Mouse (Mus musculus) frontal cortex, postnatal 25 days (tissue): ENCODE data around the gene Plk2.

Experiments used
- DNase-seq, 2 experiments: peaks; one replicate each; pipeline ENCODE4 v3.0.0; 2022; ENCODE audit warnings: low spot score in 2 of 2

Gene Plk2

DNA sequence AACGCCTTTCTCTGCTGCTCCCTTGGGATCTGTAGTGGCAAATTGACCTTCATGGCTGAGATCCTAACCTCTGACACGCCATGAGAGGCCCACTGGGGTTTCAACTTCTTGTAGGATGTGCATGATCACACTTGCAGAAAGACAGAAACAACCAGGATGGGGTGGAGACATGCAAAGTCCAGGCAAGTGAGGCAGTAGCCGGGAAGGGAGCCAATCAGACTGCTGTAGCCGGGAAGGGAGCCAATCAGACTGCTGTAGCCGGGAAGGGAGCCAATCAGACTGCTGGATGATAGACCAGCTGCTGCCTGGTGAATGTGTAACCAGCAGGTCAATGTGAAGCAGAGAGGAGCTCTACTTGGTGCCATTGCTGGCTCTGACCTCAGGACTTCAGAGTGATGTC, 11.3 kb downstream of the Plk2 start:
- no peak for DNase-seq

DNA sequence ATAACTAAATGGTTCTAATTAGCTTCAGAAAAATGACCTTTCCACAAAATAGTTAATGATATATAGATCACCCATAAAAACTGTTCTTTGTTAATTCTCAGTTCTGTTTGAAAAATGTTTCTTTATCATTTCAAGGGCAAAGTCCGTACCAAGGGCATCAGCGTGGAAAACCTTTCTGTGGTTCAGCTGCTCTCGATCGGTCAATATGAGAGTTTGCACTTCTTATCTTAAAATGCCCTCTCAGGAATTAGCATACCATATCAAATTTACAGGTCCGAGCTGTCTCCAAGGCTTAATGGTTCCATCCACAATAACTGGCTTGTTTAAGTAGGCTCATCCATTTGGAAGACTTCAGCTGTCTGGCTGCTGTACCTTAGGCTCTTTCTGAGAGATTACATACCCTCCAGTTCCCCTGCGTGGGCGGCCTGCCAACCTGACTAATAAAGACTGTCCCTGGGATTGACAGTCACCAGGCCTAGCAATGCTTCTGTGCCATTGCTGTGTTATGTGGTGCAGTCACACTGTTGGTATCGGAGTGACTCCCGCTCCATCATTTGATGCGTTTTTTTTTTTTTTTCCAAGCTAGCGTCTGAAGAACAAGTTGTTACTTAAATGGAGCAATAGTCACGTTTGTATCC, 17.8 kb downstream of the Plk2 start:
- no peak for DNase-seq

- no peak for DNase-seq
Measured at GRCm38 (mm10) chr13:110418656-110419055, 23.8 kb downstream of the Plk2 start.

DNA sequence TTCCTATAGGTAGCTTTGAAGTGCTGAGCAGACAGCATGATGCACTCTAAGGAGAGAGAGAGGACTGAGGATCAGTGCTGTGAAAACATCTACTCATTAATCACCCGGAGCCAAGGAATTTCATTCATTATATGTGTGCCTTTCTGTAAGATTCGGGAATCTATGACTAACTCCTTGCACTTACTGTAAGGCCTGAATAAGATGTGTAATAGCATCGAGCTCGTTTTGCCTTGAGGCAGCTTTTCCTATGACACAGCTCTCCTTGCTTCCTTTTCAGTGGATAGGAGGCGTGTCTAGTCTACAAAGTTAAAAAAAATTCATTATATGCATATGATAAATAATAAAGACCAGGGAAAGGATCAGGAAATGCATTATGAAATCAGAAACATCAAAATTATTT, 24.8 kb downstream of the Plk2 start:
- DNase-seq, result no peak

GRCm38 (mm10) chr13:110422434-110422833, 27.6 kb downstream of the Plk2 start:
- no peak for DNase-seq

DNA sequence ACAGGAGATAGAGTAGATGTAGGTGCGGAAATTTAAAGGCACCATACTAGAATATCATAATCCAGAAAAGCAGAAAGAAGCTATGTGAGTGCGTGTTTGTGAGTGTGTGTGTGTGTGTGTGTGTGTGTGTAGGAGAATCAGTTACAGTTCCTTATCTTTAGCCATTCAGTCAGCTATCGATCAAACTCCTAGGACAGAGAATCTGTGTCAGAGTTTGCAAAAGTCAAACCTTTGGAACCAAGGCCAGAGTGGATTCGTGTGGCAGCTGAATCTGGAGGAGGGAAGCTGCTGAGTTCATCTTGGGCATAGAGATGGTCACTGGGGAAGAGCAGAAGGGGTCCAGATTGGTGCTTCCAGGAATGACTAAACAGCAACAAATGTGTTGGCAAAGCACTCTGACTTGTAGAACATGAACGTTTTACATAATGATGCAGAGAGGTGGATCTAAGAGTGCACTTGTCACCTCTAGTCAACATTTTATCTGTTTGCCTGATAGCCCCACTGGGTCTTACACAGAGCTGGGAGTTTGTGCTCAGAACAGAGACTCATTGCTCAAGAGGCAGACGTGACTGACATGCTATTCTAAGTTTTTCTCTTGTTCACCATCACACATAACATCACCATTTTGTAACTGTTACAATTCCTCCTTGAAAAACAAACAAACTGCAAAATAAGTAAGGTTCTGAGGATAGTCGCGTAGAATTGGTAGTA, 30.8 kb downstream of the Plk2 start:
- DNase-seq, result no peak

GRCm38 (mm10) chr13:110431388-110431787, 36.5 kb downstream of the Plk2 start:
- DNase-seq, result no peak

- DNase-seq, result no peak
Measured at GRCm38 (mm10) chr13:110432062-110432566, 37.3 kb downstream of the Plk2 start.

GRCm38 (mm10) chr13:110432613-110433012, 37.8 kb downstream of the Plk2 start:
- DNase-seq, result no peak

DNA sequence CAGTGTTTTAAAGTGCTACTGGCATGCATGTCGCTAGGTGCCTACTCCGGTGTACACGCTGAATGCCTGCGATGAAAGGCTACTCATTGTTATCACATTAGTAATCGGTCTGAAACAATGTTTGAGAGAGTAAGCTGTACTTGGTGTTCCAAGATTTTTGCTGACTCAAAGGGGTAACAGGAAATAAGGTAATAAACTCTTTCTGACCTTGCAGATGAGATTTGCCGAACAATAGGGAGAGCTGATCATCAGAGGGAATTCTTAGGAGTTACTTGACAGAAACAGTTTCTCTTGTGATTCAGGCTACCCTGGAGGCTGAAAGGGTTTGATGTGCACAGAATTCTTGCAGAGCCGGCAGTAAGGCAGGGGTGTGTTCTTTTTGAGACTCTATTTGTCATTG, 41.8 kb downstream of the Plk2 start:
- DNase-seq, result no peak

DNA sequence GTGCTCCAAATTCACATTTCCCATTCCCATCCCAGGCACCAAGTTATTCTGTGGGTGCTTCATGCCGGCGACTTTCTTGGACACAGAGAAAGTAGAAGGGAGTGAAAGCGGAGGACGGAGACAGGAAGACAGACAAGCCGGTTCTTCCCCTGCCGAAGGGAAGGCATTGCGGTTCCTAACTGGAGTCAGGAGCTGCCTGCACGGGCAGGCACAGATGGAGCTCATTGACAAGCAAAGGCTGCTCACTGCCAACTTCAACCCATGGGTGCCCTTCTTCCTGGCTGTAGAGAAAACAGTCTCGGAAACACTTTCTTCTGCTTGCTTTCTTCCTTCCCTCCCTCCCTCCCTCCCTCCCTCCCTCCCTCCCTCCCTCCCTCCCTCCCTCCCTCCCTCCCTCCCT, 43.8 kb downstream of the Plk2 start:
- no peak for DNase-seq

DNA sequence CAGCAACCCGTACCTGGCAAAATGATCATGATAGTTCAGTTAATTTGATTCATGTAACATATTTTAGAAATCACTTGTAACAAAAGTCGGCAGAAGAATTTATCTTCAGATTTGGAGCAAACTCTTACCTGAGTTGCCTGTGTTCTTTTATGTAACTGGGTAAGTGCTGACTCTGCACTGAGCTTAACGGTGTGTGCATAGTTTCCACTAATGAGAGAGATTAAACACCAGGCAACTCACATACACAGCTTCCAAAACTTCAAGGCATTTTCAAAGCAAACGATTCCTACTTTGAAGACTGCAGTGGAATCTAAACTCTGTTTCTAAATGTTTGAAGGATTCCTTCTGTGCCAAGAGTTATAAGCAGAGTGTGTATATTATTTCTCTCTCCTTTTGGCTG, 49.5 kb downstream of the Plk2 start:
- no peak for DNase-seq

DNA sequence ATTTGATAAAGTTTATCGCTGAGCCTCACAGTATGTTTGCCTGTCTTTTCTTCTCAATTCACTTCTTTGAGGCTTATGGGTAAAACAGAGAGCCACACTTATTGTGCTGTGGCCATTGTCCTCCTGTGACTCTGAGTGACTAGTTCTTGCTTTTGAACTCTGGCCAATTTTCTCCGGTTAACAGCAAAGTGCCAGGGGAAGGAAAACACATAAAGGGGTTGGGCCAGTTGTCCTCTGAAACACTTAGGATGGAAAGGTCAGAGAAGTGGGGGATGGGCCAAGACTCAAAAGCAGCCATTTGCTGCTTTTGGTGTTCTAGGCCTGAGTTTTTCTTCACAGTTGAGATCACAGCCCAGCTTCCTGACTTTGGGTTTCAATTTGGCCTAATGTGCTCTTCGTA, 50.0 kb downstream of the Plk2 start:
- DNase-seq, result no peak

GRCm38 (mm10) chr13:110446434-110446833, 51.6 kb downstream of the Plk2 start:
- no peak for DNase-seq

DNA sequence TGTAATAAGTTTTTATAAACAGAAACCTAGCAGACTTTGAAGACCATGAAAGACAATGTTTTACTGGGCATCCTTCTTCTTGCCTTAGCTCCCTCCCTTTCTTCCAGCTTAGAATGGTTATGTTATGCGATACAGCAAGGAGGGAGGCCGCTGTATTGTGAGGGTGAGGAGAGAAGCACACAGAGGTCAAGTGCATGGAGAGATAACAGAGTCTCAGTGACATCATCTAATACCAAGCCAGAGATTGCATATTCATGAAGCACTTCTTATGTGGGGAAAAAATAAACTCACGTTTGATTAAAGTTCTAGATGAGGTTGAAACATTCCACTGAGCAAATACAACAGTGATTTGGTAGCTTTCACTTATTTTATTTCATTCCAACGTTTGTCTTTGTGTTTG, 55.2 kb downstream of the Plk2 start:
- no peak for DNase-seq
